Mouse (Mus musculus) erythroblast, adult 5-6 weeks (primary cell): ENCODE measurements around the gene Fastkd5. TPM values are rescaled to one million over a fixed set of nuclear protein-coding genes. Genes with fewer than 3 reads are reported as not detected.
"Not testable (repeated sequence)": the region's sequence is repeated elsewhere in the genome, so short reads cannot be mapped to it uniquely, and the experiment has no call there.

Source experiments
- ATAC-seq: replicated peaks from 2 replicates; pipeline ENCODE4 v1.8.0; 2016; ENCODE audit warnings: moderate number of reproducible peaks, mild to moderate bottlenecking, moderate TSS enrichment, inconsistent platforms; ENCODE audit not compliant: poor library complexity, low FRiP score, severe bottlenecking
- total RNA-seq, 2 experiments: library from RNA; stranded (forward) in 1 of 2; stranded (reverse) in 1 of 2; fragments of 150-400 nt in 1 of 2; fragments of 200-764, 138-1000 nt in 1 of 2; gene quantifications; 2 replicates each; pipeline versions ENCODE4 v1.2.3 to v1.2.4; 2015 to 2017; ENCODE audit warnings: low replicate concordance in 2 of 2

Gene Fastkd5
- total RNA-seq, 2 experiments from 2014 or later: 2.9 to 9.1 TPM

DNA sequence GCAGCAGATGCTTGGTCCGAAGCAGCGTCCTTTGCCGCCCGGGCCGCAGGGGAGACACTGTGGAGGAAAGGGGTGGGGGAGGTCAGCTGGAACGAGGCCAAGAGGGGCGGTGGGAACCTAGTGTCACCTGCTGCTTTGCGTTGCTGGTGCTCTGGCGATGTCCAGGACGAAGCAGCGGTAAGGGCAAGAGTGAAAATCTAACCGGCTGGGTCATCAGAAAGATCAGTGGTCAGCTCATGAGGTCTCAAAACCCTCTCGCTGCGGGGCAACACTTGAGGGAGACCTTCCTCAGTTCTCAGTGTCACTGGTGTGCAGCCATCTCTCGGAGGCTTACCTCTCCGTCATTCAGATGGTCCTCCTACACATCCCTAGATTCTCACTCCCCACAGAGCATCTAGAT lies 48.6 kb downstream of the Fastkd5 start:
- no peak for ATAC-seq

DNA sequence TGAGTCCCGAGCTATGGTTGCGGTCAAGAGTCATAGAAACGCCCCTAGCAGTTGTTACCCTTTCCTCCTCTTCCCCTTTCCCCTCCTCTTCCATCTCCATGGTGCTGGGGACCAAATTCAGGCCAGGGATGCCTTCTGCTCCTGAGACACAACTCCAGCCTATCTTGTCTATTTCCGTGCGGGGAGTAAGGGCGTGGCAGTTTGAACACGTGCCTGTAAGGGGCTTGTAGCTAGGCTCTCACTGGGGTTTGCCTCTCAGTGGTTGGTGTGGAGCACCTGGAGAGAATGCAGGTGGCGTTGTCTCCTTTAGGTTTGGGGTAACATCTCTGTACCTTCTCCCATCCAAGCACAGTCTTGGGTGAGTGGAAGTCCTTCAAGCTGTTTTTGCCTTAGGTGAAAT lies 50.0 kb downstream of the Fastkd5 start:
- no peak for ATAC-seq

DNA sequence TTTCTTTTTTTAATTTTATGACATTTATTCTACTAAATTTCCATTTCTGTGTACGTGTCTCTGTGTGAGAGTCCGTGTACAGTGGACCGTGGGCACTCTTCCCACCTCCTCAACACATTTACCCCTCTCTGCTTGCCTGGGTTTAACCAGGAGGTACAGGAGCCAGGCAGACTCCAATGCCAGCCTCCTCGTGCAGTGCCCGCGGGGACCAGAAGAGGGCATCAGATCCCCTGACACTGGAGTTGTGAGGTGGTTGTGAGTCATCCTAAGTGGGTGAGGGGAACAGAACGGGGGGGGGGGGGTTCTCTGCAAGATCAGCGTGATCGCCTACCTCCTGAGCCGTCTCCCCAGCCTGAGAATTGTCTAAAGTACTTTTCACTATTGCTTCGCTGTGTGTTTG lies 51.7 kb downstream of the Fastkd5 start:
- peak; percentile 44; the same call in 1 of the 2 replicates for ATAC-seq

DNA sequence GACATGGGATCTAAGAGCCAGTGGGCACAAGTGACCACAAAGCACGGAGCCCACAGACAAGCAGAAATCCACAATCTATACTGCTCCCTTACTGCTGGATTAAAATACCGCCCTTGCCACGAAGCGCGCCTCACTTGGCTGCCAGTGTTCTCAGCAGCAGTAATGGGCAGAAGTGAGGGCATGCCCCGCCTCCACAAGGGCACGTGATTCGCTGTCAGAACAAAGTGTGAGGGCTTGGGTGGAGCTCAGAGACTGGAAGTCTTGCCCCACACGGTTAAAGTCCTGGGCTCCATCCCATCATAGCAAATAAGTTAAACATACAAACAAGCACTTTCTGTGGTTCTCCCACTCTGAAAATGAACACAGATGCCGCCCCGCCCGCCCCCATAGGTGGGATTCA lies 52.2 kb downstream of the Fastkd5 start:
- no peak for ATAC-seq

DNA sequence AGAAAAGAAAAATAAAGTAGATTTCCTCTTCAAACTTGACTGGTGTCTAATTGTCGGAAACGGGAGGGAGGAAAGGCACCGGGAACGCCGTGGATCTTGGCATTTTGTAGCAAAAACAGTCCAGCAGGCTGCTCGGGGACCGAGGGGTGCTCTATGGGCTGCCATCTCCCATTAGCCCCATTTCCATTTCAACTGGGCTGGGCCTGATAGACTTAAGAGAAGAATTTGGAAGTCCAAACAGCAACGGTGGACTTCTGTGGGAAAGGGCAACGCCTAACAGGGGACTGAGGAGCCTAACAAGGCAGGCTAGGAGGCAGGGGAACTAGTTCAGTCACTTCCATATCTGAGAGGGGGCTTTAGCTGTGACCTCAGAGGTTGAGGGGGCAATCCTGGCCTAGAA lies 52.8 kb downstream of the Fastkd5 start:
- no peak for ATAC-seq

DNA sequence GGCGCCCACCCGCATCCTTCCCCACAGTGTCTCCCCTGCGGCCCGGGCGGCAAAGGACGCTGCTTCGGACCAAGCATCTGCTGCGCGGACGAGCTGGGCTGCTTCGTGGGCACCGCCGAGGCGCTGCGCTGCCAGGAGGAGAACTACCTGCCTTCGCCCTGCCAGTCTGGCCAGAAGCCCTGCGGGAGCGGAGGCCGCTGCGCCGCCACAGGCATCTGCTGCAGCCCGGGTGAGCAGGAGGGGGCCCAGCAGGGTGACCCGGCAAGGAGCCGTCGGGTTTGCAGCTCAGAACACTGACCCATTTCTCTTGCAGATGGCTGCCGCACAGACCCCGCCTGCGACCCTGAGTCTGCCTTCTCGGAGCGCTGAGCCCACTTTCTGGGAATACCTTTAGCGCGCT lies 53.3 kb downstream of the Fastkd5 start:
- not testable (repeated sequence) for ATAC-seq

DNA sequence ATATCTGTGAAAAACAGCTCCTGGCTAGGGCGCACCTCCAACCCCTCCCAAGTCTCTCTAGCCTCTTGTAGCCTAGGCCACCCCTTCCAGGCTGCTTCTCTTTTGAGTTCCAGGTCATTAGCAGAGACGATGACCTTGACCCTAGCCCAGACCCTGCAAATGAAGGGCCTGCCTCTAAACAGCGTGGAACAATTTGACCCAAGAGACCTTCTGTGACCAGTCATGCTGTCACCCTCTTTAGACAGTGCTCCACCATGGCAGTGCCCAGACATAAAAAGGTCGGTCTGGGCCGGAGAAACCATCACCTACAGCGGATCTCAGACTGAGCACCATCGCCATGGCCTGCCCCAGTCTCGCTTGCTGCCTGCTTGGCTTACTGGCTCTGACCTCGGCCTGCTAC lies 54.0 kb downstream of the Fastkd5 start, which contains the start of gene Oxt:
Gene Oxt, plus strand, starts transcription at position 301 of the 400 bp plus-strand sequence.
- ATAC-seq: no peak

DNA sequence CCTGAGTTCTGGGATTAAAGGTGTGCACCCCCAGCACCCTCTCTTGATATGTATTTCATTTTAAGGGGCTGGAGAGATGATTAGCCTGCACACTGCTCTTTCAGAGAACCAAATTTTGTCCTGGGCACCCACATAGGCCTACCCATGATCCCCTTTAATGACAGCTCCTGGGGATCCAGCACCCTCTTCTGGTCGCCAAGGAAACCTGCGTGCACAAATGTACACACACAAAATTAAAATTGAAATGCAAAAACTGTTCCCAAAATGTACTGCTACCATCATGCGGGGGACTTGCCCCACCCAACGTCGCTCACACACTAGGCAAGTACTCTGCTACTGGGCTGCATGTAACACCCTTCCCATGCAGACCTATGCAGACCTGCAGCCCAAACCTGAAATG lies 54.9 kb downstream of the Fastkd5 start:
- ATAC-seq: no peak

DNA sequence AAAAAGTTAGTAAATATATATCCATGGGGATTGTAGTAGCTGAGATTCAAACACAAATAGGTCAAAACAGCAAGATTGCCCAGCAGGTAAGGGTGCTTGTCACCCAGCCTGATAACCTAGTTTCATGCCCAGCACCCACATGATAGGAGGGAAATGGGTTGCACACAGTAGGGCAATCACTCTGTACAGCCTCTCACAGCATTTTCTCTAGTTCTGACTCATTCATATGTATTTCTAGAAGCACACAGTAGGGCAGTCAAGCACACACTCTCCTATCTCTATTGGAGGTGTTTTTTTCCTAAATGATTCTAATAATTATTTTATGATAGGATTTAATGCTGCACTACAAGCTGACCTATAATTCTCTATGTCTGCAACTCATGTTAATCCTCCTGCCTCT lies 59.9 kb downstream of the Fastkd5 start:
- no peak for ATAC-seq

DNA sequence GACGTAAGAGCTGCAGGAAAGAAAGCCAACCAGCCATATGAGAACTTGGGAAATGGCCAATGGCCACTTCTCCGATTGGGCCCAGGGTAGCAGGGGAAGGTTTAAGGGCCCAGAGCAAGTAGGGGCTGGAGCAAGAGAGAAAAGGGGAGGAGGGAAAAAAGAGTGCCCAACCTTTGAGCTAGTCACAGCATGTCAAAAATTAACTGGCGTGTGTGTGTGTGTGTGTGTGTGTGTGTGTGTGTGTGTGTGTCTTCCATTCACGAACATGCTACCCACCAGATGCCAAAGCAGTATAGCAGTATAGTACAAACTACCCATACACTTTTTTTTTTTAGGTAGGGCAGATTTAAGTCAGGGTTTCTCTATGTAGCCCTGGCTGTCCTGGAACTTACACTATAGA lies 60.9 kb downstream of the Fastkd5 start:
- ATAC-seq: no peak

DNA sequence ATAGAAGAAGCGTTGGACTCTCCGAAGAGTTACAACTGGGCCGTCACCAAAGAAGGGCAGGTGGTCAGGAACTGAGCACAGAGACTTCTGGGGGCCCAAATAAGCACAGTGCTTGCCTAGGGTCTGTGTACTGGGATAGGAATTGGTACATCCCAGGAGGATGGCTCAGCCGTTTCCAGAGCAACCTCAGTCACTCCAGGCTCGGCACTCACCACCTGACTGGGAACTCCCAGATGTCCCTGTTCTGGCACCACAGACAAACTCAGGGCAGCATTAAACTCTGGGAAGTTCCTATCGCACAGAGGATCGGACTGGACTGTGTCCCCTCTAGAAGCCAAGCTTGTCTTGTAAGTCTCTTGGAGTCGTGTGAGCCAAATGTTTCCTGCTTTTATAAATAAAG lies 64.8 kb downstream of the Fastkd5 start:
- no peak for ATAC-seq

DNA sequence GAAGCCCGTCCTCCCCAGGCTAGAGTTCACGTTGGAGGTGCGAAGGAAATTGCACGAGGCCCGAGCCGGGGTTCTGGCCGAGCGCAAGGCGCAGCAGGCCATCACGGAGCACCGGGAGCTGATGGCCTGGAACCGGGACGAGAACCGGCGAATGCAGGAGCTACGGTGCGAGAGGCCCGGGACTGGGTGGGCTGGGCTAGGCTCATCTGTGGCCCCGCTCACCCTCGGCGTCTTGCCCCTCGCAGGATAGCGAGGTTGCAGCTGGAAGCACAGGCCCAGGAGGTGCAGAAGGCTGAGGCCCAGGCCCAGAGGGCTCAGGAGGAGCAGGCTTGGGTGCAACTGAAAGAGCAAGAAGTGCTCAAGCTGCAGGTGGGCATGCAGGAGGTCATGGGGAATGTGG lies 65.8 kb downstream of the Fastkd5 start:
- no peak for ATAC-seq

Other genes starting within 250 kb of the Fastkd5 start
- gene Cpxm1, start 232.5 kb downstream of the Fastkd5 start, total RNA-seq (2015; ENCODE audit: low replicate concordance): not detected in 2 replicates
- gene Cpxm1, start 232.5 kb downstream of the Fastkd5 start, total RNA-seq (2017; ENCODE audit: low replicate concordance): not detected in 2 replicates
- gene Gm28372, start 224.8 kb downstream of the Fastkd5 start, total RNA-seq (2015; ENCODE audit: low replicate concordance): not detected in 2 replicates
- gene Gm28372, start 224.8 kb downstream of the Fastkd5 start, total RNA-seq (2017; ENCODE audit: low replicate concordance): not detected in 2 replicates
- gene 1700020A23Rik, start 224.8 kb downstream of the Fastkd5 start, total RNA-seq (2015; ENCODE audit: low replicate concordance): not detected in 2 replicates
- gene 1700020A23Rik, start 224.8 kb downstream of the Fastkd5 start, total RNA-seq (2017; ENCODE audit: low replicate concordance): not detected in 2 replicates
- gene Tmem239, start 223.5 kb downstream of the Fastkd5 start, total RNA-seq (2015; ENCODE audit: low replicate concordance): not detected in 2 replicates
- gene Tmem239, start 223.5 kb downstream of the Fastkd5 start, total RNA-seq (2017; ENCODE audit: low replicate concordance): not detected in 2 replicates
- 35.1 and 78.4 TPM in 2 replicates for gene Vps16, start 205.7 kb downstream of the Fastkd5 start, total RNA-seq (2015; ENCODE audit: low replicate concordance)
- gene Vps16, start 205.7 kb downstream of the Fastkd5 start, total RNA-seq (2017; ENCODE audit: low replicate concordance): 37.1 and 47.7 TPM in 2 replicates
- gene Pced1a, start 205.3 kb downstream of the Fastkd5 start, total RNA-seq (2015; ENCODE audit: low replicate concordance): 2.1 and 6.0 TPM in 2 replicates
- 1.7 and 2.8 TPM in 2 replicates for gene Pced1a, start 205.3 kb downstream of the Fastkd5 start, total RNA-seq (2017; ENCODE audit: low replicate concordance)
- gene Ptpra, start 179.7 kb downstream of the Fastkd5 start, total RNA-seq (2015; ENCODE audit: low replicate concordance): 29.9 and 39.8 TPM in 2 replicates
- 42.1 and 53.9 TPM in 2 replicates for gene Ptpra, start 179.7 kb downstream of the Fastkd5 start, total RNA-seq (2017; ENCODE audit: low replicate concordance)
- gene Mrps26, start 66.3 kb downstream of the Fastkd5 start, total RNA-seq (2015; ENCODE audit: low replicate concordance): 15.0 TPM in 2 replicates
- 6.6 and 13.7 TPM in 2 replicates for gene Mrps26, start 66.3 kb downstream of the Fastkd5 start, total RNA-seq (2017; ENCODE audit: low replicate concordance)
- gene Oxt, start 53.9 kb downstream of the Fastkd5 start, total RNA-seq (2015; ENCODE audit: low replicate concordance): not detected in 2 replicates
- not detected in 2 replicates for gene Oxt, start 53.9 kb downstream of the Fastkd5 start, total RNA-seq (2017; ENCODE audit: low replicate concordance)
- gene Avp, start 47.5 kb downstream of the Fastkd5 start, total RNA-seq (2015; ENCODE audit: low replicate concordance): not detected in 2 replicates
- gene Avp, start 47.5 kb downstream of the Fastkd5 start, total RNA-seq (2017; ENCODE audit: low replicate concordance): not detected in 2 replicates
- 1.7 and 3.8 TPM in 2 replicates for gene Ubox5, start within 50 bp of the Fastkd5 start, total RNA-seq (2015; ENCODE audit: low replicate concordance)
- gene Ubox5, start within 50 bp of the Fastkd5 start, total RNA-seq (2017; ENCODE audit: low replicate concordance): 0.68 and 0.98 TPM in 2 replicates
- not detected in 2 replicates for gene Lzts3, start 12.8 kb upstream of the Fastkd5 start, total RNA-seq (2015; ENCODE audit: low replicate concordance)
- gene Lzts3, start 12.8 kb upstream of the Fastkd5 start, total RNA-seq (2017; ENCODE audit: low replicate concordance): 0.43 and 0.84 TPM in 2 replicates
- gene Ddrgk1, start 34.6 kb upstream of the Fastkd5 start, total RNA-seq (2015; ENCODE audit: low replicate concordance): 20.9 and 28.2 TPM in 2 replicates
- 19.8 and 30.0 TPM in 2 replicates for gene Ddrgk1, start 34.6 kb upstream of the Fastkd5 start, total RNA-seq (2017; ENCODE audit: low replicate concordance)
- 11.3 and 13.0 TPM in 2 replicates for gene Itpa, start 37.6 kb upstream of the Fastkd5 start, total RNA-seq (2015; ENCODE audit: low replicate concordance)
- 12.8 and 16.2 TPM in 2 replicates for gene Itpa, start 37.6 kb upstream of the Fastkd5 start, total RNA-seq (2017; ENCODE audit: low replicate concordance)
- not detected in 2 replicates for gene Slc4a11, start 67.5 kb upstream of the Fastkd5 start, total RNA-seq (2015; ENCODE audit: low replicate concordance)
- not detected in 2 replicates for gene Slc4a11, start 67.5 kb upstream of the Fastkd5 start, total RNA-seq (2017; ENCODE audit: low replicate concordance)